Mouse (Mus musculus) limb, embryonic 13.5 days (tissue): Measurements from ENCODE around the gene Gm10647. TPM values are rescaled to one million over a fixed set of nuclear protein-coding genes. Genes with fewer than 3 reads are reported as not detected.
A peak's percentile ranks its signal among the peaks of the same experiment; 100 is the strongest.
"Not testable (repeated sequence)": the region's sequence is repeated elsewhere in the genome, so short reads cannot be mapped to it uniquely, and the experiment has no call there.

ENCODE experiments used
- ATAC-seq: fragments of 200-750 bp; cut with Nextera tagmentation; 2 replicates; pipeline ENCODE4 v1.8.0; 2017; ENCODE audit warnings: low read depth, moderate number of reproducible peaks, moderate TSS enrichment; ENCODE audit not compliant: low FRiP score
- H3K27ac ChIP-seq: fragments of 300-500 bp; sonication (generic); 2 replicates; pipeline ENCODE4 v1.5.1; 2015; ENCODE audit warnings: inconsistent platforms, mild to moderate bottlenecking, moderate library complexity
- H3K27me3 ChIP-seq: fragments of 300-500 bp; sonication (generic); 2 replicates; pipeline ENCODE4 v1.6.1; 2015; ENCODE audit warnings: mild to moderate bottlenecking, inconsistent platforms
- H3K36me3 ChIP-seq: fragments of 300-500 bp; sonication (generic); 2 replicates; pipeline ENCODE4 v1.6.1; 2015; ENCODE audit warnings: inconsistent platforms, mild to moderate bottlenecking, moderate library complexity
- H3K4me1 ChIP-seq: fragments of 300-500 bp; sonication (generic); 2 replicates; pipeline ENCODE4 v1.6.1; 2015; ENCODE audit warnings: inconsistent platforms
- H3K4me2 ChIP-seq: fragments of 300-500 bp; sonication (generic); replicated peaks from 2 replicates; pipeline ENCODE4 v1.6.1; 2015; ENCODE audit warnings: inconsistent platforms, mild to moderate bottlenecking, moderate library complexity
- H3K4me3 ChIP-seq: fragments of 300-500 bp; sonication (generic); 2 replicates; pipeline ENCODE4 v1.5.1; 2015; ENCODE audit warnings: moderate library complexity, mild to moderate bottlenecking, inconsistent platforms
- H3K9ac ChIP-seq: fragments of 300-500 bp; sonication (generic); 2 replicates; pipeline ENCODE4 v1.6.1; 2015; ENCODE audit warnings: mild to moderate bottlenecking, inconsistent platforms
- H3K9me3 ChIP-seq: fragments of 300-500 bp; sonication (generic); 2 replicates; pipeline ENCODE4 v1.6.1; 2016; ENCODE audit warnings: inconsistent platforms
- WGBS: fragments of 180-500 bp; shearing (Covaris S2); methylation state at CpG from one replicate; pipeline ENCODE4 v1.1.7; 2015; 5-methylcytosine and 5-hydroxymethylcytosine counted together
- polyA plus RNA-seq: library from polyadenylated mRNA; unstranded; fragments of >200 nt; fragmentation: Nextera tagmentation; extraction: Ambion mirVana; gene quantifications from 2 replicates; pipeline ENCODE4 v1.2.1, GENCODE M21; 2015

Gene Gm10647
- polyA plus RNA-seq, 1 experiment from 2014 or later: 1.1 TPM

DNA sequence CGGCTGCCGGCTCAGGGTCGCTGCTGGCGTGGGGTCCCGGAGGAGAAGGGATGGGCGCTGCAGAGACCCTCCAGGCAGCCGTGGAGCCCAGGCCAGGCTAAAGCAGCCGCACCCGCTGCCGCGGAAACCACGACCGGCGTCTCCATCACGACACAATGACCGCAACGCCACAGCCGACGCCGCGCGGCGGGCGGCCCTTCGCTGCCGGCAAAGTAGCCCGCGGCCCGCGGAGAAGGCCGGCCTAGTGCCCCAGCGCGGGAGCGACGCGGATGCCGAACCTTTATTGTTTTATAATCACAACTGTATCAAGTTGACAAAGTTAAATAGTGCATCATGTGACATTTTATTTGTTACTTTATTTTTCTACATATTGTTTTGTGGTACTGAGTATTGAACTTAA, 9.1 kb downstream of the Gm10647 start:
- Histone ChIP-seq H3K4me2 (peak overlapping the region; percentile 60), H3K9ac (peak overlapping the region; percentile 59; the same call in 1 of the 2 replicates), H3K4me3 (peak overlapping the region; percentile 39), H3K27me3 (peaks cover 25% of the 10 kb centered on the region), H3K4me1 (peaks cover 12% of the 10 kb centered on the region; the same call in 1 of the 2 replicates)
- H3K36me3 ChIP-seq, H3K9me3 ChIP-seq, ATAC-seq, H3K27ac ChIP-seq: not testable (repeated sequence)
- WGBS: 2% methylated on average over 31 of the region's 37 CpGs

DNA sequence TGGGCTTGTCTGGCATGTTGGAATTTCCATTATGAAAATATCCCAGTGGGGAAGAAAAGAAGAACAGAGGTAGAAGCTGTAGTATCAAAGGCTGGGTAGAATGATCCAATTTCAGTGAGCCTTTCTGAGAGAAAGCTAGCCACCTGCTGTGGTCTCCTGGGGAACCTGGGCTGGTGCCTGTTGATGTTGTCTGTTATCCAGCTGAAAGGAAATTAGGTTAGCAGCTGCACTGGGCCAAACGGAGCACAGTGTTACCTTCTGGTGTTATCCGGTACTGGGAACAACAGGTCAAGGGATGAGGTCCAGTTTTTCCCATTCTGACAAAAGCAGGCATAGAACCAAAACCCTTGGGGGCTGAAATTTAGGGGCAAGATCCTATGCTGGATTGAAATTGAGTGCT, 16.6 kb downstream of the Gm10647 start:
- H3K4me2 ChIP-seq: no peak overlapping the region
- no peak overlapping the region for H3K27ac ChIP-seq
- H3K4me1 ChIP-seq: peaks cover 16% of the 10 kb centered on the region
- WGBS: 8% methylated on average over 2 of the region's 2 CpGs
- H3K27me3 ChIP-seq: no peaks in the 10 kb centered on the region
- H3K36me3 ChIP-seq: no peaks in the 10 kb centered on the region
- H3K9ac ChIP-seq: no peak overlapping the region
- no peak for ATAC-seq
- no peaks in the 10 kb centered on the region for H3K9me3 ChIP-seq
- H3K4me3 ChIP-seq: no peak overlapping the region

DNA sequence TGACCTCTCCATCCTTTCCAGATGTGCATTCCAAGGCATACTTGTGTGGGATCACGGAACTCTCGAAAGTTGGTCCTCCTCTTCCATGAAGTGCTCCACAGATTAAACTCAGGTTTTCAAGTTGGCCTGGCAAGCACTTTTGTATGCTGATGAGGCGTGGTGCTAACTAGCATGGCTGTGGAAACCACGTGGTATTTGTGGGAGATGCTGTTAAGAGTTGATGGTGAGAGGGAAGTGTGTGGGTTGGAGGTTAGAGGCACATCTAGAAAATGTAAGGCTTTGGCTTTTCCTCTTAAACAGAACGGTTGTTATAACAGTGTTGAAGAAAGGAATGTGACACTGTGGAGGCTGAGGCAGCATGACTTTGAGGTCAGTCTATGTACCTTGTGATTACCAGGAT, 24.2 kb downstream of the Gm10647 start:
- no peaks in the 10 kb centered on the region for H3K9me3 ChIP-seq
- H3K4me2 ChIP-seq: no peak overlapping the region
- no peak for ATAC-seq
- no peak overlapping the region for H3K4me3 ChIP-seq
- no peak overlapping the region for H3K9ac ChIP-seq
- WGBS: 69% methylated on average over 5 of the region's 5 CpGs
- H3K27me3 ChIP-seq: no peaks in the 10 kb centered on the region
- H3K4me1 ChIP-seq: no peaks in the 10 kb centered on the region
- H3K36me3 ChIP-seq: no peaks in the 10 kb centered on the region
- no peak overlapping the region for H3K27ac ChIP-seq

DNA sequence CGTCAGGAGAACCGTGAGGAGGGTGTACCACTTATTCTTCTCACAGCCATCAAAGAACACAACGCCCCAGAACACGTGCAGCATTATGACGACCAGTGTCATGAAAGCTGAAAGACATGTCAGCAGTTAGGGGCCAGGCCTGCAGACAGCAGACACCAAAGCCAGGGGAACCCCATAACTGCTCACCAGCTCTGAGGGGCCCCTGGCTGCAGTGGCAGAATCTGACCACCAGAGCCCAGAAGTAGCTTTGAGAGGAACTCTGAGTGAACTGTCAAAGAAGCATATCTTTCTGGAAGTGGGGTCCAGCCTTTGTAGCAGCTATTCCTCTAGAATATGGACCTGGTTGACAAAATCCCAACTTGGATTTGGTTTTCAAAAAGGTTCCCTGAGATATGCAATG, 25.4 kb downstream of the Gm10647 start:
- H3K9me3 ChIP-seq, ATAC-seq: not testable (repeated sequence)
- WGBS: 88% methylated on average over 1 of the region's 5 CpGs

DNA sequence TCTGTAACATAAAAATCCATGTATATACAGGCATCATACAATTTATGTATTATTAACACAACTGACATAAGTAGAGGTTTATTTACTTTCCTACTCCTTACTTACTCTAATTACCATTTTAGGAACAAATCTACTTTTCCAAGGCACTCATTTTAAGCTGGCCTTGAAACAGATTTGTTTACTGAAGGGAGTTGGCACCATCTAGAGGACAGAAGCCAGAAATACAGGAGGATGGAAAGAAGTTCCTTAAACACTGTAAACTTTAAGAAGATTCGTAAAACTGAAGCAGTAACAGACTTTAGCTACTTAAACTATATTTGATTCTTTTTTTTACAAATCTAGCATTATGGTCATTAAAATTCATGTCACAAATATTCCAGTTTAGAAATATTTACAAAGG, 29.2 kb downstream of the Gm10647 start:
- Histone ChIP-seq H3K27me3 (no peaks in the 10 kb centered on the region), H3K4me1 (no peaks in the 10 kb centered on the region), H3K4me2 (no peak overlapping the region), H3K4me3 (no peak overlapping the region), H3K27ac (no peak overlapping the region), H3K9me3 (no peaks in the 10 kb centered on the region), H3K36me3 (no peaks in the 10 kb centered on the region), H3K9ac (no peak overlapping the region)
- ATAC-seq: no peak
- 31% methylated on average over 1 of the region's 1 CpGs for WGBS

More for the DNA sequence above, 25.4 kb downstream of the Gm10647 start:
- not testable (repeated sequence) for H3K27ac ChIP-seq, H3K27me3 ChIP-seq, H3K4me1 ChIP-seq, H3K4me3 ChIP-seq, H3K4me2 ChIP-seq, H3K36me3 ChIP-seq, H3K9ac ChIP-seq

DNA sequence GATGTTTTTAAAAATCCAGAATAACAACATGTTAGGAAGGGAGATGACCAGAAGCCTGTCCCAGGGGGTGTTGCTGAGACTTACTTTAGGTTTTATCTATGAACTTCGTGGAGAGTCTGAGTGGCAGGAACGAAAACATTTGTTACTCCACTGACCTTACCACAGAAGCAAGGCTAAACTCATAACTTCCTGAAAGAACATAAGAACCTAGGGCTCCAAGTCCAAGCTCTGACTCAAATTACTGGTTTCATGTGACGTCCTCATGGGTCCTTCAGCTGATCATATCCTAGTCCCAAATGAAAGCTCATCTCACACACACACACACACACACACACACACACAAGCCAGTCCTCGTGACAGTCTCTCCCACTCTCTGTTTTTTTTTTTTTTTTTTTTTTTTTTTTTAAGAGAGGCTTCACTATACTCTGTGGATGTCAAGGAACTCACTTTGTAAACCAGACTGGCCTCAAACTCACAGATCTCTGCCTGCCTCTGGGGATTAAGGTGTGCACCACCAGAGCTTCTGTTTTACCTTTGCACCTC, 35.6 kb downstream of the Gm10647 start:
- no peak for ATAC-seq

DNA sequence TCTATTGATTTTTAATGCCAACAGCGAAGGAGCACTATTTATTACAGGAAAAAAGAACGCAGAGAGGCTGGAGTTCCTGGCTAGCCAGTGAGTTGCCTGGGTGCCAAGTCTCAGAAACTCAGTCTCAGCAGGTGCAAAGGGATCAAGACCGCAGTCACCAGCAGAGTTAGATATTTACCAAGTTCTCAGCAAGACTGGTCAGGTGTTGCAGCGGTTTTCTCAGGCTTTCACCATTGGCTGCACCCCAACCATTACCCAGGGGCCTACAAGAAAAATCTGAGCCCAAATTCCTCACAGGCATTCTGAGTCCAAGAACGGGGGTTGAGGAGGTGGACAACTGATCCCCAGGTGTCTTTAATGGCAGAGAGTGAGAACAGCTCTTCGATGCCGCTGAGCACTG, 37.0 kb downstream of the Gm10647 start:
- Histone ChIP-seq H3K9me3 (no peaks in the 10 kb centered on the region), H3K4me2 (peak overlapping the region; percentile 93), H3K4me1 (peaks cover 16% of the 10 kb centered on the region), H3K9ac (peak overlapping the region; percentile 59; the same call in 1 of the 2 replicates), H3K4me3 (peak overlapping the region; percentile 61), H3K27me3 (peaks cover 7% of the 10 kb centered on the region; the same call in 1 of the 2 replicates), H3K27ac (no peak overlapping the region), H3K36me3 (no peaks in the 10 kb centered on the region)
- 21% methylated on average over 7 of the region's 7 CpGs for WGBS
- no peak for ATAC-seq

More for the DNA sequence above, 35.6 kb downstream of the Gm10647 start:
- no peak overlapping the region for H3K27ac ChIP-seq
- no peak overlapping the region for H3K9ac ChIP-seq
- H3K36me3 ChIP-seq: no peaks in the 10 kb centered on the region
- 60% methylated on average over 4 of the region's 4 CpGs for WGBS
- peaks cover 16% of the 10 kb centered on the region for H3K4me1 ChIP-seq
- no peaks in the 10 kb centered on the region for H3K9me3 ChIP-seq
- H3K4me3 ChIP-seq: no peak overlapping the region
- H3K27me3 ChIP-seq: peaks cover 7% of the 10 kb centered on the region; the same call in 1 of the 2 replicates
- no peak overlapping the region for H3K4me2 ChIP-seq

DNA sequence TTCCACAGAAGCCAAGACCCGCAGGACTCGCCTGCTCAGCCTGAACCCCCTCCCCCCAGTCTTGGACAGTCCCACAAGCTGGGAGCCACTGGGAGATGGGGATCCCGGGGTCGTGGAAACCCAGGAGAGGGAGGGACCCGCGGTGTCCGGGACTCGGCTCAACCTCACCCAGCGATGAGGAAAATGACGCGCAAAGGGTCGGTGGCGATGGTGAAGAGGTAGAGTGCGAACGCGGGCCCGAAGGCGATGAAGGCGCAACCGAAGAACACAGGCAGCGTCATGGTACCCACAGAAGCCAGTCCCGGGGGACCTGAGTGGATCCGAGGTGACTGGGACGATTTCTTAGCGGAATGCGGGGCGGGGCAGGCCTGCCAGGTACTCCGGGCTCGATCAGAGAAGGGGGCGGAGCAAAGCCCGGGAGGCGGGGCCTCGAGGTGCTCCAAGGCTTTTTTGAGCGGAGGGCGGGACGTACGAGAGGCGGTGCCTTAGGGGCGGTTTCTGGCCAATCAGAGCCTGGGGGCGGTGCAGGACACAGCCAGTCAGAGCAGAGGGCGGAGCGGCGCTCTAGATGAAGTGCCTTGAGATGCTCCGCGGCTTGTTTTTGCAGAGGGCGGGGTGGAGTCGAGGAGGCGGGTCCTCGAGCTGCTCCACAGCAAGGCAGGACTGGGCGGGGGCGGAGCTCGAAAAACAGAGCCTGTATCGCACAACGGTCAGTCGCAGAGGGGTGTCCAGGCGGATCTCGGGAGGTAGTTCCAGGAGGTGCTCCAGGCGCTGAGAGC, 37.7 kb downstream of the Gm10647 start, which contains the start of gene Aph1c:
Aph1c (minus strand) TSS at position 409 of the 779 bp plus-strand sequence.
- no peaks in the 10 kb centered on the region for H3K9me3 ChIP-seq
- peaks cover 16% of the 10 kb centered on the region for H3K4me1 ChIP-seq
- H3K27ac ChIP-seq: no peak within 1 kb of the TSS
- H3K27me3 ChIP-seq: peaks cover 7% of the 10 kb centered on the region; the same call in 1 of the 2 replicates
- H3K4me3 ChIP-seq: peak within 1 kb of the TSS; percentile 61
- no peaks in the 10 kb centered on the region for H3K36me3 ChIP-seq
- under 1% methylated on average over 58 of the region's 58 CpGs for WGBS
- peak; percentile 99 for ATAC-seq
- H3K9ac ChIP-seq: peak within 1 kb of the TSS; percentile 60
- peak within 1 kb of the TSS; percentile 93 for H3K4me2 ChIP-seq

DNA sequence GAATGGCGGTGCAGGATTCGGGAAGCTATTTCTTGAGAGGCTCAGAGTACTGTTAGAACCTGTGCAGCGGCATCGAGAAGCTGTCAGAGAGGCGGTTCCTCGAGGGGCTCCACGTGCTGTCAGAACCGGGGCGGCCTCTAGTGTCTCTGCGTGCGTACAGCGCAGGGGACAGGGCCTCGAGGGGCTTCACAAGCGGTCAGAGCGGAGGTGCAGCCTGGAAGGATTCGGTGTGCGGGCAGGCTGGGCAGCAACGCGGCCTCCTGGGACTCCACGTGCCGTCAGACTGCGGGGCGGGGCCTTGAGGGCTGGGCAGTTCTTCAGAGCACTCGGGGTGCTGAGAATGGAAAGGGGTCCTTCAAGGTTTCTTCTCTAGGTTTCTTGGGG, 38.2 kb downstream of the Gm10647 start:
- Histone ChIP-seq H3K27ac (no peak overlapping the region), H3K9ac (peak overlapping the region; percentile 60)
- under 1% methylated on average over 24 of the region's 24 CpGs for WGBS

DNA sequence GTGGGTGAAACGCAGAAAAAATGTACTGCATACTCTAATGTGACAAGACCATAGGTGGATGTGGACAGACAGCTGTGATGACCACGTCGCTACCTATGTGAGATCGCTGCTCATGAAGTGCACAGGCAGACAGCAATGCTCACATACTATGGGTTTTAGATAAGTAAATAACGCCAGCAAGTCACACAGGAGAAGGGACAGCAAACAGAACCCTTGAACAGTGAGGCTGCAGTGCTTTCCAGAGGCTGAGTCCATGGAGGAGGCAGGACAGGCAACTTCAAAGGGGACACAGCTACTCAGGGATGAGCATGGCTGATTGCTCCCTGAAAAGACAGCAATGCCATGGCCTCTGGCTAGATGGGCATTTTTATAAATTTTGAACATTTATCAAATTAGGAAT, 50.0 kb downstream of the Gm10647 start:
- 97% methylated on average over 5 of the region's 5 CpGs for WGBS
- H3K9ac ChIP-seq: no peak overlapping the region
- H3K27me3 ChIP-seq: no peaks in the 10 kb centered on the region
- no peak for ATAC-seq
- H3K4me1 ChIP-seq: no peaks in the 10 kb centered on the region
- peaks cover 41% of the 10 kb centered on the region for H3K36me3 ChIP-seq
- H3K4me2 ChIP-seq: no peak overlapping the region
- no peak overlapping the region for H3K27ac ChIP-seq
- no peaks in the 10 kb centered on the region for H3K9me3 ChIP-seq
- no peak overlapping the region for H3K4me3 ChIP-seq

More for the DNA sequence above, 38.2 kb downstream of the Gm10647 start:
- Histone ChIP-seq H3K4me1 (peaks cover 16% of the 10 kb centered on the region), H3K4me2 (peak overlapping the region; percentile 93), H3K36me3 (no peaks in the 10 kb centered on the region), H3K9me3 (no peaks in the 10 kb centered on the region), H3K4me3 (peak overlapping the region; percentile 61), H3K27me3 (peaks cover 7% of the 10 kb centered on the region; the same call in 1 of the 2 replicates)
- ATAC-seq: peak; percentile 80
